Mouse (Mus musculus) Patski (cell line): ENCODE data around the gene Zfp275. TPM values are rescaled to one million over a fixed set of nuclear protein-coding genes. Genes with fewer than 3 reads are reported as not detected.
A peak's percentile ranks its signal among the peaks of the same experiment; 100 is the strongest.
"Not testable (repeated sequence)": the region's sequence is repeated elsewhere in the genome, so short reads cannot be mapped to it uniquely, and the experiment has no call there.

Experiments used
- ATAC-seq: fragments of 100-300 bp; one replicate; pipeline ENCODE4 v1.8.0; 2021
- CTCF ChIA-PET: fragments of 350-600 bp; sonication (Branson Sonifier 250); formaldehyde crosslinking; loops from one replicate; lab custom pipeline; 2022; ENCODE audit warnings: inconsistent platforms; lab: Charles Lee
- POLR2A ChIA-PET: fragments of 350-600 bp; sonication (Branson Sonifier 250); formaldehyde crosslinking; loops from one replicate; lab custom pipeline; 2022; ENCODE audit warnings: antibody characterized with exemption, inconsistent platforms; lab: Charles Lee
- DNase-seq: peaks from one replicate; pipeline ENCODE4 v3.0.0-alpha.2; 2011; ENCODE audit warnings: low read depth, low spot score
- H3K27me3 ChIP-seq: fragments of 371-371 bp; one replicate; pipeline ENCODE4 v1.5.1; 2021
- CTCF ChIP-seq: fragments of 100-300 bp; IDR thresholded peaks from one replicate; pipeline ENCODE4 v1.5.1; 2021
- in situ Hi-C: fragments of 300-500 bp; cut with MboI; formaldehyde crosslinking; loops from 3 replicates; pipeline ENCODE4 v1.11.1; 2018; ENCODE audit warnings: low pct_unique_long_range_greater_than_20kb, mixed read lengths
- polyA plus RNA-seq: library from polyadenylated mRNA; unstranded; gene quantifications from one replicate; pipeline ENCODE4 v1.2.3, GENCODE M21; 2021

Gene Zfp275
- polyA plus RNA-seq = 12.3 TPM

- peaks cover 43% of the 10 kb centered on the region for H3K27me3 ChIP-seq
- POLR2A ChIA-PET = no interaction called here
- TF ChIP-seq CTCF = no peak
- DNase-seq (no peak), ATAC-seq (peak; percentile 95)
- CTCF ChIA-PET = no interaction called here
- in situ Hi-C loops = no loop called here
Observed at GRCm38 (mm10) chrX:73342483-73342895, at the start of gene Zfp275. Gene Zfp275 (plus strand): TSS chrX:73342621.

- DNase-seq, H3K27me3 ChIP-seq, POLR2A ChIA-PET, ATAC-seq, in situ Hi-C loops, CTCF ChIA-PET: not testable (repeated sequence)
Observed at GRCm38 (mm10) chrX:73292876-73293275, 49.5 kb upstream of the Zfp275 start, which contains the start of the genes Xlr5a and Xlr5c. Gene Xlr5a (minus strand): TSS chrX:73292976. Gene Xlr5c (minus strand): TSS chrX:73292976.

- CTCF ChIA-PET, in situ Hi-C loops, H3K27me3 ChIP-seq, DNase-seq, ATAC-seq, POLR2A ChIA-PET: not testable (repeated sequence)
Observed at GRCm38 (mm10) chrX:73295745-73296144, 46.7 kb upstream of the Zfp275 start.

DNA sequence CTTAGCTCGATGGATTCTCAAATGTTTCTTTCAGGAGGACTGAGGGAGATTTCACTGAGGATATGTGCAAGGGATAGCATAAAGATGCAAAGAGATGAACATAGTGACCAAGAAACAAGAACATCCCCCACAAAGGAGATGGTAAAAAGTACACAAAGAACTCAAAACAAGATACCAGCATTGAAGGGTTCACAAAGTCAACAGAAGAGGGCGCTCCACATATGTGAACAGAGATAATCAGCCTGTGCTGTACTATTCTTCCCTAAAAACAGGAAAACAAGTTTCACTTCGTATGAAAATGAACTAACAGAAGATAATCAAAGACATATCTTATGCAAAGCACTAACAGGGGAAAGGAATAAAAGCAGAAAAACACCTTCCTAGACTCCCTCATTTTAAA, 29.9 kb upstream of the Zfp275 start:
- CTCF ChIA-PET = interaction anchor here (2.6 kb wide), 1 partner anchor 117 kb away, joined by 11 read pairs; no protein-coding TSS in a partner anchor
- DNase-seq = no peak
- no peak for ATAC-seq
- POLR2A ChIA-PET = no interaction called here
- in situ Hi-C loops = loop anchor here (10.0 kb wide), 1 partner anchor 122 kb away; the partner anchor contains the start of gene Trex2
- peak; percentile 46 for TF ChIP-seq CTCF
- peaks cover 49% of the 10 kb centered on the region for H3K27me3 ChIP-seq

DNA sequence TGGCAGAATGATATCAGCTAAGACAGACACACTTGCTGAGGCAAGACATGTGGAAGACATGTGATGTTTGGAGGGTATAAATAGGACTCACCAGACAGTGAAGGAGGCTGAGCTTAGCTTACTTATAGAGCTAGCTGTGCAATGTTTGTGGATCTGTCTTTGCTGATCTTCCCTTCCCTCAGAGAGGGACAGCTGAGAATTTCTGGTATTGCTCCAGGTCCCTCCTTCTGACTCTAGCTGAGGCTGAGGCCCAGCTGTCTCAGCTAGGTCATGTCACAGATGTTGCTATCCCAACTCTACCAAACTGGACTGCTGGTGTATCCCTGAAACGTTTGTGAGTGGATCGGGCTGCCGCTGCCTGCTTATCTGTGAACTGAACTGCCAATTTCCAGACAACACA, 21.4 kb upstream of the Zfp275 start:
- no peak for DNase-seq
- POLR2A ChIA-PET = no interaction called here
- in situ Hi-C loops = loop anchor here (10.0 kb wide), 1 partner anchor 276 kb away; no protein-coding TSS in a partner anchor
- peaks cover 37% of the 10 kb centered on the region for H3K27me3 ChIP-seq
- ATAC-seq = no peak
- no peak for TF ChIP-seq CTCF
- CTCF ChIA-PET = no interaction called here

DNA sequence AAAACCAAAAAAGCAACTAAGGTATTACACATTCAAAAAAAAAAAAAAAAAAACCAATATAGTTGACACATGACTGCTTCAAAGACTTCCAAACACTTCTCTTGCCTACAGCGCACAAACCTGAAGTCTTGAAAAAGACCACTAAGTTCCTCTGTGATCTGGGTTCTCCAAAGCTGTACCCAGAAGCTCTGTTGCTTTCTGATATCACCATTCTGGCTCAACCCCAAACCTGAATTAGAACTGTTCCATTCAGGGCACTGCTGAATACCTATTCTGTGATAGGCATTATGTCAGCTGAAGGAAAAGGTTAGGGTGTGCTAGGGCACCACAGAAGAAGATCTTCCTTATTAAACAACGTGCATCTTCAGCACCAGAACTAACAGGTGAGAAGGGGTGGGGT, 15.2 kb upstream of the Zfp275 start:
- POLR2A ChIA-PET = no interaction called here
- TF ChIP-seq CTCF = no peak
- CTCF ChIA-PET = no interaction called here
- H3K27me3 ChIP-seq = peaks cover 36% of the 10 kb centered on the region
- ATAC-seq (no peak), DNase-seq (no peak)
- in situ Hi-C loops = loop anchor here (10.0 kb wide), 1 partner anchor 282 kb away; no protein-coding TSS in a partner anchor

GRCm38 (mm10) chrX:73333548-73333947, 8.9 kb upstream of the Zfp275 start:
- ChIA-PET POLR2A (interaction anchor here (0.9 kb wide), 1 partner anchor 17 kb away, joined by 3 read pairs; no protein-coding TSS in a partner anchor), CTCF (no interaction called here)
- in situ Hi-C loops = no loop called here
- H3K27me3 ChIP-seq = peaks cover 56% of the 10 kb centered on the region
- no peak for ATAC-seq
- no peak for DNase-seq
- no peak for TF ChIP-seq CTCF

DNA sequence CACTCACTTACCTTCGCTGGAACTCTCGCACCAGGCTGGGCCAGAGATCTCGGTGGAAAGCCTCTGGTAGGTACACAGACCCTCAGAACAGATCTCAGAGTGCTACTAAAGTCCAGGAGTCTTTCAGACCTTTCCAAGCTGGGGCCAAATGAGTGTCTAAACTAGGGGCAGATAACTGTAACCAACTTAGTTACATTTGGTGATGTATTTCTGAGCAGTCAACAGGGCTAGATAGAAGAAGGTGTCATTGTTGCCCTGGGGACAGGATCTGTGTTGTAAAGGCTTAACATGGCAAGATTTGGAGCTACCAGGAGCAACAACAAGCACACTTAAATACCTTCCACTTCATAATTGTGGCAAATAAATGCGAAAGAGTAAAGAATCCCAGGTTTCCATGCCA, 5.7 kb upstream of the Zfp275 start, which contains the start of gene Gm45015:
Gene Gm45015 (minus strand): TSS at position 101 of the 400 bp plus-strand sequence.
- ATAC-seq (no peak), DNase-seq (no peak)
- H3K27me3 ChIP-seq = peaks cover 49% of the 10 kb centered on the region
- in situ Hi-C loops = no loop called here
- no peak for TF ChIP-seq CTCF
- ChIA-PET POLR2A (no interaction called here), CTCF (no interaction called here)

GRCm38 (mm10) chrX:73341473-73341872, 948 bp upstream of the Zfp275 start:
- TF ChIP-seq CTCF = no peak
- ChIA-PET CTCF (no interaction called here), POLR2A (no interaction called here)
- in situ Hi-C loops = no loop called here
- H3K27me3 ChIP-seq = peaks cover 49% of the 10 kb centered on the region
- DNase-seq (no peak), ATAC-seq (no peak)

DNA sequence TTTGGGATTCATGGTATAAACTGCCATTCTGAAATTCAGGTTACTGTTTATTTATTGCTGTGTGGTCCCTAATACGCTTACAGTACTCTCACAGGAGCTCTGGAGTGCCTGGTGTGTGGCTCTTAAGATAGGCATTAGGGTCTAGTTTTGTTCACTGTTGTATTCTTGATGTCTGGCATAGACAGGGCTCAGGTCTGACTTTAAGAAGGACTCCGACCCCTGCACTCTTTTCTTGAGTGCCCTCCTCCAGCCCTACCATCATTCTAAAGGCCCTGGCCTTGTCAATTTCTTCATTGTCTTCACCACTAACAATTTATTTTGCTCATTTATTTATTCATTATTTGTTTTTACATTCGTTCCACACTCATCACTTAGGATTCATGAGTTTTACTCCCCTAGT, 353 bp upstream of the Zfp275 start:
- ChIA-PET POLR2A (no interaction called here), CTCF (no interaction called here)
- in situ Hi-C loops = no loop called here
- no peak for TF ChIP-seq CTCF
- ATAC-seq (peak; percentile 13), DNase-seq (no peak)
- peaks cover 43% of the 10 kb centered on the region for H3K27me3 ChIP-seq

DNA sequence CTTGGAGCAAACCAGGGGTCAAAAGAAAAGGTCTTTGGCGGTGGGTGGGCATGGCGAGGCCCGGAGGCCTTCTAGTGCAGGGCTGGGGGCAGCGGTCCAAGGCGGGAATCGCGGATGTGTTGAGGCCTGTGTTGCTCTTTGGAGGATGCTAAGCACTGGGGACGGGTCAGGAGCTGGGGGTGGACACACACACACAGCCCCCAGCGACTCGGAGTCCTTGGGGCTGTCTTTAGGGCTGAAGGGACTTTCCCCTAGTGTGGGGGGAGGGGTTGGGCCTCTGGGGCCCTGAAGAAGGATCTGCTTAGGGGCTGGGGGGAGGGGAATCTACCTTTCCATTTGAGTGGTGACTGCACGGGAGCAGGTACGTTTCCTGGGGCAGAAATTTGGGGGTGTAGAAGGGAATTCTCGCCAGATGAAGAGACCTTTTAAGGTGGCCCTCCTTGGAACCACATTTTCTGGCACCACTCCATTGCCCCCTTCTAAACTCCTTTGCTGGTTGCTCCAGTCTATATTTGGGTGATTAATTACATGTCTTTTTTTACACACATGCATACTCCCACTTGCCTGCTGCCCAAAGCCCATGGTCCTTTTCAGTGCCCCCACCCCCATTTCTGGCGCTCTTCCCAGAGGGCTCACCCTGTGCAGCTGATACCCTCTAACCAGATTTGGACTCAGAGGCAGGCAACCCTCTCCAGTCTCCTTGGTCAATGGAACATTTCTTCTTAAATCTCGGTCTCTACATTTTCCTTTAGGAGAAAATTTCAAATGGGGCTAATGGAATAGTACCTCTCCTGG, 717 bp downstream of the Zfp275 start:
- POLR2A ChIA-PET = interaction anchor here (0.7 kb wide), 1 partner anchor 281 kb away, joined by 3 read pairs; no protein-coding TSS in a partner anchor
- in situ Hi-C loops = no loop called here
- H3K27me3 ChIP-seq = peaks cover 46% of the 10 kb centered on the region
- peak; percentile 19 for ATAC-seq
- CTCF ChIA-PET = no interaction called here
- DNase-seq = no peak
- TF ChIP-seq CTCF = no peak
